Mouse (Mus musculus): ENCODE data around the gene Prrc2b. TPM values are rescaled to one million over a fixed set of nuclear protein-coding genes. Genes with fewer than 3 reads are reported as not detected.

Prrc2b gene
- polyA plus RNA-seq, 1 experiment from 2014 or later: 60.0 TPM

GRCm38 (mm10) chr2:32253352-32253751 is 102.5 kb downstream of the Prrc2b start:
- H3K9me3 ChIP-seq: no peaks in the 10 kb centered on the region
- H3K27me3 ChIP-seq (replicated peaks; ENCODE audit: low read depth, poor library complexity, severe bottlenecking): no peaks in the 10 kb centered on the region
- H3K4me1 ChIP-seq: peaks cover under 1% of the 10 kb centered on the region; the same call in 1 of the 2 replicates
- DNase-seq (ENCODE audit: low spot score): no peak
- no peak overlapping the region for H3K4me3 ChIP-seq
- 80% methylated on average over 1 of the region's 1 CpGs for WGBS
- H3K36me3 ChIP-seq (replicated peaks): peaks cover 97% of the 10 kb centered on the region
- H3K27ac ChIP-seq (replicated peaks): no peak overlapping the region

DNA sequence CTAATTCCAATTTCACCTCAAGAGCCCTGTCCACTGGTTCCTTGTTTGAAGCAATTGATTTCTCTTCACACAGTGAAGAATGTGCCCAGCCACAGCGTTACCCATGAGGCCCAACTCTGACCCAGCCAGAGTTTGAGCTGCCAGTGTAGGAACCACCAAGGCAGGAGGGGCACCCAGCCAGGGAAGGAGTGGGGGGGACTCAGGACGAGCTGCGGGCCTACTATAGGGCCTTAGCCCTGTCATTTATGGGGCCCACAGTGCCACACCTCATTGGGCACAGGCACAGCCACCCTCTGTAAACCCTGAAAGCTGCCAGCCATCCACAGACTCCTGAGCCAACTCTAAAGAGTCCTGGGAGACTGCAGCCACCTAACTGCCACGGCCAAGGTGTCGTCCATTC is 103.7 kb downstream of the Prrc2b start:
- 93% methylated on average over 5 of the region's 5 CpGs for WGBS
- peaks cover 89% of the 10 kb centered on the region for H3K36me3 ChIP-seq (replicated peaks)
- no peaks in the 10 kb centered on the region for H3K27me3 ChIP-seq (replicated peaks; ENCODE audit: low read depth, poor library complexity, severe bottlenecking)
- no peak overlapping the region for H3K27ac ChIP-seq (replicated peaks)
- no peak overlapping the region for H3K4me3 ChIP-seq
- no peaks in the 10 kb centered on the region for H3K9me3 ChIP-seq
- peaks cover 12% of the 10 kb centered on the region for H3K4me1 ChIP-seq
- DNase-seq (ENCODE audit: low spot score): no peak

DNA sequence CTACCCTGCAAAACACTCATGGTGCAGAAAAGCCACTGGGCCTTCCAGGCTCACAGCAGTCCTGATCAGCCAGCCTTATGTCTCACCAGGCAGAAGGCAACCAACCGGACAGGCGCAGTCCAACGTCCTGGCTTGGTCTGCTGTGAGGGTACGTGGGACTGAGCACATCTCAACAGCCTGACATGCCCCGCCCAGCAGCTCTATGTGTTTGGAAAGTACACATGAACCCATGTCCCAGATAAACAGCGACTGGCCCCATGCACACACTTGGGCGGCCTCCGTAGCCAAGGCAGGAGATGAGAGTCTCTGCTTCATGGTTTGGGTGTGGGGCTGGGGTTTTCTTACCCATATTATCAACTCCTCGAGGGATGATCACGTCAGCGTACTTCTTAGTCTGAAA is 105.4 kb downstream of the Prrc2b start:
- Histone ChIP-seq H3K4me3 (no peak overlapping the region), H3K27me3 (replicated peaks; ENCODE audit: low read depth, poor library complexity, severe bottlenecking) (no peaks in the 10 kb centered on the region), H3K9me3 (no peaks in the 10 kb centered on the region), H3K36me3 (replicated peaks) (peaks cover 72% of the 10 kb centered on the region), H3K27ac (replicated peaks) (no peak overlapping the region), H3K4me1 (peaks cover 19% of the 10 kb centered on the region)
- no peak for DNase-seq (ENCODE audit: low spot score)
- WGBS: 91% methylated on average over 11 of the region's 11 CpGs

DNA sequence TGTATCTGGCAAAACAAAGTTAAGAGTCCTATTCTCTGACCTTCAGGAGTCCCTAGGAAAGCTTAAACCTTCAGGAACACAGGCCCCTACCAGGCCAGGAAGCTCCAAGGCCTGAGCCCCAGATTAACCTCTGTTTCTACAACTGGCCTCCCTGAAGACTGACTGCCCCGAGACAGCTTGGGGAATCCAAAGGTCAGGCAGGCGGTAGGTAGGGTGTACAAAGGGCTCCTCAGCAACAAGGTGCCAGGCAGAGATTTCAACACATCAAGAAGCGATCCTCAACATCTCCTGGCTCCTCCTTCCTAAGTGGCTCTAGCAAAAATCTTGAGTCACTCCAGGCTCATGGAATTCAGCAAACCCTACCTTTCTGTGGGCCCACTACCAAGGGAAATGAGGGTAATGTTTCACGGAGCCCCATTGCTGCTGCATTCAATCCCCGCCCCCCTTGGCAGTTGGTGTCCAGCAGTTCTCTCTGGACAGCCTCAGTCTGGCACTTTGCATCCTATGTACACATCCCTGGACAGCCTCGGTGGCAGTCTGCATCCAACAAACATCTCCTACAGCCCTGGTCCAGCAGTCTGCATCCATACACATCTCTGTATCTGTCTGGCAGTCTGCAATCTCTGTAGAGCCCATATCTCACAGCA is 108.1 kb downstream of the Prrc2b start:
- H3K27ac ChIP-seq (replicated peaks): peak overlapping the region; percentile 90
- WGBS: 65% methylated on average over 6 of the region's 6 CpGs

DNA sequence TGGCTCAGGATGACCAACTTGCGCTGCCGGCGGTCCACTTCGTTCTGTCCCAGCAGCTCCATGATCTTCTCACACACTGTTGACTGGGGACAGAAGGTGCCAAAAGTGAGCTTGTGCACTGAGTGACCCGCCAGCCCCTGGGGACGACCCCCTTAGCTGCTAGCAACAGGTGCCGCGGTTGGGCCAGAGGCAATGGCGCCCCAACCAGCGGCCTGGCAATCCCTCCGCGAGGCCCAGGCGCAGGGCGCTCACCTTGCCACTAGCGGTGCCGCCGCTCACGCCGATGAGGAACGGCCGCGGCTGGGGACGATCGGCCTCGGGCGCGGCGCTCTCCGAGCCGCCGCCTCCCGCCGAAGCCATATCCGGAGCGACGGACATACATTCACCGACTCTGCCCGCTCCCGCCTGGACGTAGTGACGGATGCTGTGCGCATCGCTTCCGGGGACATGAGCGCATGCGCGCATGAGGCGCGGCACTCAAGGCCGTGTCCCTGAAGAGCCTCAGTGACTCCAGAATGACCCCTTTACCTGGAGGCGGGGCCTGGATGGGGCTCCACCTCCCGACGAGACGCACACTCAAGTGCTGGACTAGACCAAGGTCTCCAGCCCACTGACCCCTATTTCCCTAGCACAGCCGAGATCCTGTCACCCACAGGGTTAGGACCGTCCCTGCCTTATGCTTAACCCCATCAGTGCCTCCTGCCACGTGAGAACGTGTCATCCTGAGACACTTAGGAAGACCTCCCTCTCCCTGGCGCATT is 109.0 kb downstream of the Prrc2b start, which contains the start of gene Uck1:
Uck1 (minus strand) TSS at position 503 of the 761 bp plus-strand sequence.
- H3K36me3 ChIP-seq (replicated peaks): peaks cover 36% of the 10 kb centered on the region
- H3K27ac ChIP-seq (replicated peaks): peak within 1 kb of the TSS; percentile 90
- no peaks in the 10 kb centered on the region for H3K9me3 ChIP-seq
- no peaks in the 10 kb centered on the region for H3K27me3 ChIP-seq (replicated peaks; ENCODE audit: low read depth, poor library complexity, severe bottlenecking)
- WGBS: 1% methylated on average over 59 of the region's 59 CpGs
- H3K4me1 ChIP-seq: peaks cover 19% of the 10 kb centered on the region
- H3K4me3 ChIP-seq: peak within 1 kb of the TSS; percentile 91
- peak; percentile 91 for DNase-seq (ENCODE audit: low spot score)

More for the DNA sequence above, 108.1 kb downstream of the Prrc2b start:
- Histone ChIP-seq H3K27me3 (replicated peaks; ENCODE audit: low read depth, poor library complexity, severe bottlenecking) (no peaks in the 10 kb centered on the region), H3K9me3 (no peaks in the 10 kb centered on the region), H3K4me3 (peak overlapping the region; percentile 91), H3K4me1 (peaks cover 19% of the 10 kb centered on the region), H3K36me3 (replicated peaks) (peaks cover 44% of the 10 kb centered on the region)
- no peak for DNase-seq (ENCODE audit: low spot score)

DNA sequence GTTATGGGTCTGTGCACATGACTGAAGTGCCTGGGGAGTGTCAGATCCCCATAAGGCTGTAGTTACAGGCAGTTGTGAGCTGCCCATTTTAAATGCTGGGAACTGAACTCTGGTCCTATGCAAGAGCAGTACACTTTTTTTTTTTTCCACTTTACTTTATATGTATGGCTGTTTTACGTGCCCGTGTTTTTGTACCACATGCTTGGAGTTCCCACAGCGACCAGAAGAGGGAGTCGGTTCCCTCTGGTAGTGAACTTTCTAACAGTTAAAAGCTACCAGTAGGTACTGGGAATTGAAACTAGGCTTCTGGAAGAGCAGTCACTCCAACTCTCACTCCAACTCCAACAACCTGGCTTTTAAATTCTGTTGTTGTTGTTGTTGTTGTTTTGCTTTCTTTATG is 109.8 kb downstream of the Prrc2b start:
- peaks cover 19% of the 10 kb centered on the region for H3K4me1 ChIP-seq
- H3K36me3 ChIP-seq (replicated peaks): peaks cover 31% of the 10 kb centered on the region
- 33% methylated on average over 4 of the region's 4 CpGs for WGBS
- H3K4me3 ChIP-seq: peak overlapping the region; percentile 91; the same call in 1 of the 2 replicates
- DNase-seq (ENCODE audit: low spot score): peak; percentile 38
- H3K9me3 ChIP-seq: no peaks in the 10 kb centered on the region
- no peaks in the 10 kb centered on the region for H3K27me3 ChIP-seq (replicated peaks; ENCODE audit: low read depth, poor library complexity, severe bottlenecking)
- H3K27ac ChIP-seq (replicated peaks): no peak overlapping the region

DNA sequence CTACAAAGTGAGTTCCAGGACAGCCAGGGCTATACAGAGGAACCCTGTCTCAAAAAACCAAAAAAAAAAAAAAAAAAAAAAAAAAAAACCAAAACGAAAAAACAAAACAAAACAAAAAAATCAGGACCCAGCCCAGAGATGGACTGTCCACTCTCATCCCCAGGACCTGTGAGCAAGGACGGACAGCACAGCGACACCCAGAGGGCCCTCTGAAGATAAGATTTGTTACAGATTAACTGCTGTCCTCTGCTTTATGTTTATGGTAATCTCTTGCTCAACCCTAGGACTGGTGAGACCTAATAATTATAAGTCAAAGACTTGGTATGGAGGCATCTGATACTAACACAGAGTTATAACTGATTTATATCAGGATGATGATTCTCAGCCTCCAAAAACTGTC is 124.9 kb downstream of the Prrc2b start:
- Histone ChIP-seq H3K27ac (replicated peaks) (no peak overlapping the region), H3K36me3 (replicated peaks) (peaks cover 45% of the 10 kb centered on the region), H3K27me3 (replicated peaks; ENCODE audit: low read depth, poor library complexity, severe bottlenecking) (no peaks in the 10 kb centered on the region), H3K4me3 (no peak overlapping the region), H3K4me1 (no peaks in the 10 kb centered on the region), H3K9me3 (no peaks in the 10 kb centered on the region)
- no peak for DNase-seq (ENCODE audit: low spot score)
- 66% methylated on average over 3 of the region's 3 CpGs for WGBS

DNA sequence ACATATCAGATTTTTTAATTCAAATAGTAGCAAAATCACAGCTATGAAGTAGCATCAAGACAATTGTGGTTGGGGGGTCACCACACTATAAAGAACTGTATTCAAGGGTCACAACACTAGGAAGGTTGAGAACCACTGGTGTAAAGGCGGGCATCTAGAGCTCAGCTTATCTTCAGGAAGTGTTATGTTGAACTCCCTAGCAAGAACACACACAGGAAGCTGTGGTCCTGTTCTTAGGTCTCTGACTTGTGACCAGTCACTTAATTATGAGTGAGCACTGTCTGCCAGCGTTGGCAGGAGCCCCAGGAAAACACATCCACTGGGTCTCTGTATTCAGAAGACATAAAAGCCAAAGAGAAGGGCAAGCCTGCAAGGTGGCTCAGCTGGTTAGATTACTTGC is 131.4 kb downstream of the Prrc2b start:
- DNase-seq (ENCODE audit: low spot score): no peak
- H3K27me3 ChIP-seq (replicated peaks; ENCODE audit: low read depth, poor library complexity, severe bottlenecking): no peaks in the 10 kb centered on the region
- H3K9me3 ChIP-seq: no peaks in the 10 kb centered on the region
- H3K27ac ChIP-seq (replicated peaks): no peak overlapping the region
- H3K36me3 ChIP-seq (replicated peaks): peaks cover 87% of the 10 kb centered on the region
- WGBS: 89% methylated on average over 2 of the region's 2 CpGs
- no peak overlapping the region for H3K4me3 ChIP-seq
- H3K4me1 ChIP-seq: peaks cover 11% of the 10 kb centered on the region

DNA sequence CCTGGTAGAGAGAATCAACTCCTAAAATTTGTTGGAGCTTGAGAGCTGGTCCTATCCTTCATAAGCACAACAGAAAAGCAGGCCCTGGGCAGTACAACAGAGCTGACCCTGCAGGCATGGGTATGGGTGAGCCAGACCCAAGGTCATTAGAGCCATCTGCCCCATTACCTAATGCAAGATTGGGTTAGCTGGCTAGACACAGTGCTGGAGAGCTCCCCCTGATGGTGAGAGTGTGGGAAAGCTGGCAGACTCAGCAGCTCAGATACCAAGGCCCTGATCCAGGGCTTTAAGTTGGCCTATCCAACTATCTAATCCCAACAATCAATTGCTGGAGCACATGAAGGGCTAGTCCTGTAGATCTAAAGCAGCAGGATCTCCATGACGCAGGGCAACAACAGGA is 131.8 kb downstream of the Prrc2b start:
- WGBS: 83% methylated on average over 1 of the region's 1 CpGs
- Histone ChIP-seq H3K9me3 (no peaks in the 10 kb centered on the region), H3K36me3 (replicated peaks) (peaks cover 83% of the 10 kb centered on the region), H3K27ac (replicated peaks) (no peak overlapping the region), H3K27me3 (replicated peaks; ENCODE audit: low read depth, poor library complexity, severe bottlenecking) (no peaks in the 10 kb centered on the region), H3K4me3 (no peak overlapping the region), H3K4me1 (peaks cover 11% of the 10 kb centered on the region)
- peak; percentile 45 for DNase-seq (ENCODE audit: low spot score)

DNA sequence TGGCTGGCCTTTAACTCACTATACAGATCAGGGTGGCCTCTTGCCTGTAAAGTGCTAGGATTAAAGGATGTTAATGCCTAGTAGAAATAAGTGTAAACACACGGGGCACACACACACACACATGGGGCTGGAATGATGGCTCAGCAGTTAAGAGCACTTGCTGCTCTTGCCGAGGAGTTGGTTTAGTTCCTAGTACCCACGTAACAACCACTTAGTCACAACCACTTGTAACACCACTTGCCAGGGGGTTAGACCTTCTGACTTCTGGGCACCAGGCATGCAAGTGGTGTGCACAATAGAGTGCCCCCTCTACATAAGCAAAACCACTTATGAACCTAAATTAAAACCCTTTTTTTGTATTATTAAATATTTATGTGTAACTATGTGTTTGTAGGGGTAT is 133.1 kb downstream of the Prrc2b start:
- Histone ChIP-seq H3K9me3 (no peaks in the 10 kb centered on the region), H3K27me3 (replicated peaks; ENCODE audit: low read depth, poor library complexity, severe bottlenecking) (no peaks in the 10 kb centered on the region), H3K27ac (replicated peaks) (no peak overlapping the region), H3K36me3 (replicated peaks) (peaks cover 70% of the 10 kb centered on the region), H3K4me3 (no peak overlapping the region), H3K4me1 (peaks cover 17% of the 10 kb centered on the region)
- 93% methylated on average over 3 of the region's 3 CpGs for WGBS
- DNase-seq (ENCODE audit: low spot score): no peak

Small RNAs within 50 kb of the gene (microRNA-seq; reads per million reads assigned to microRNA genes)
- gene Gm27805: not detected

Other genes starting within 250 kb of the Prrc2b start
- gene Aif1l, start 200.9 kb upstream of the Prrc2b start, polyA plus RNA-seq (2016; fragmentation: Nextera tagmentation; extraction: Ambion mirVana): 89.0 and 93.2 TPM in 2 replicates
- 120 and 121 TPM in 2 replicates for gene Nup214, start 176.6 kb upstream of the Prrc2b start, polyA plus RNA-seq (2016; fragmentation: Nextera tagmentation; extraction: Ambion mirVana)
- gene Fam78a, start 66.2 kb upstream of the Prrc2b start, polyA plus RNA-seq (2016; fragmentation: Nextera tagmentation; extraction: Ambion mirVana): 1.8 and 2.2 TPM in 2 replicates
- 4.7 and 5.7 TPM in 2 replicates for gene Plpp7, start 55.6 kb upstream of the Prrc2b start, polyA plus RNA-seq (2016; fragmentation: Nextera tagmentation; extraction: Ambion mirVana)
- 22.4 and 22.5 TPM in 2 replicates for gene Pomt1, start 85.5 kb downstream of the Prrc2b start, polyA plus RNA-seq (2016; fragmentation: Nextera tagmentation; extraction: Ambion mirVana)
- gene Uck1, start 109.1 kb downstream of the Prrc2b start, polyA plus RNA-seq (2016; fragmentation: Nextera tagmentation; extraction: Ambion mirVana): 74.7 and 84.0 TPM in 2 replicates
- gene Golga2, start 136.3 kb downstream of the Prrc2b start, polyA plus RNA-seq (2016; fragmentation: Nextera tagmentation; extraction: Ambion mirVana): 20.2 and 22.5 TPM in 2 replicates
- gene Swi5, start 137.0 kb downstream of the Prrc2b start, polyA plus RNA-seq (2016; fragmentation: Nextera tagmentation; extraction: Ambion mirVana): 522 and 535 TPM in 2 replicates
- 65.8 and 66.4 TPM in 2 replicates for gene Ciz1, start 201.2 kb downstream of the Prrc2b start, polyA plus RNA-seq (2016; fragmentation: Nextera tagmentation; extraction: Ambion mirVana)
- 20.7 and 23.5 TPM in 2 replicates for gene Dnm1, start 202.3 kb downstream of the Prrc2b start, polyA plus RNA-seq (2016; fragmentation: Nextera tagmentation; extraction: Ambion mirVana)
- gene 1110008P14Rik, start 230.9 kb downstream of the Prrc2b start, polyA plus RNA-seq (2016; fragmentation: Nextera tagmentation; extraction: Ambion mirVana): 35.0 and 39.3 TPM in 2 replicates
- gene Lcn2, start 237.2 kb downstream of the Prrc2b start, polyA plus RNA-seq (2016; fragmentation: Nextera tagmentation; extraction: Ambion mirVana): not detected in 2 replicates
- gene Ptges2, start 244.8 kb downstream of the Prrc2b start, polyA plus RNA-seq (2016; fragmentation: Nextera tagmentation; extraction: Ambion mirVana): 32.2 and 32.5 TPM in 2 replicates